Mouse (Mus musculus) kidney, adult 2 months (tissue): ENCODE data around the gene Lag3.

Experiments
- CTCF ChIP-seq: fragments of 200-500 bp; conservative IDR thresholded peaks from 2 replicates; pipeline ENCODE4 v1.5.1; 2011; ENCODE audit warnings: low read depth, mild to moderate bottlenecking, control low read depth, low read length, moderate library complexity, mixed read lengths; ENCODE audit not compliant: insufficient read depth, insufficient read length
- POLR2A ChIP-seq: fragments of 200-500 bp; IDR thresholded peaks from one replicate; pipeline ENCODE4 v1.6.1; 2011; ENCODE audit warnings: low read depth, low read length, control low read depth

- TF ChIP-seq CTCF (no peak), POLR2A (no peak)
Measured at GRCm38 (mm10) chr6:124856321-124856720, 55.2 kb downstream of the Lag3 start.
